Mouse (Mus musculus): Measurements from ENCODE around the gene Tpk1.

The Tpk1 gene

GRCm38 (mm10) chr6:43435987-43436541 is 230.0 kb downstream of the Tpk1 start:
- no peak for DNase-seq (ENCODE audit: low read depth)

- DNase-seq (ENCODE audit: low read depth): no peak
These were observed 231.7 kb downstream of the Tpk1 start for GRCm38 (mm10) chr6:43434365-43434764.

- DNase-seq (ENCODE audit: low read depth): peak; percentile 2
These were observed 241.1 kb downstream of the Tpk1 start for GRCm38 (mm10) chr6:43424978-43425377.

GRCm38 (mm10) chr6:43420358-43420979 is 245.6 kb downstream of the Tpk1 start:
- no peak for DNase-seq (ENCODE audit: low read depth)

GRCm38 (mm10) chr6:43408949-43409348 is 257.1 kb downstream of the Tpk1 start:
- DNase-seq (ENCODE audit: low read depth): no peak

GRCm38 (mm10) chr6:43403076-43403475 is 263.0 kb downstream of the Tpk1 start:
- DNase-seq (ENCODE audit: low read depth): no peak

GRCm38 (mm10) chr6:43402219-43402997 is 263.7 kb downstream of the Tpk1 start:
- DNase-seq (ENCODE audit: low read depth): no peak

GRCm38 (mm10) chr6:43396426-43396825 is 269.7 kb downstream of the Tpk1 start:
- DNase-seq (ENCODE audit: low read depth): no peak

- no peak for DNase-seq (ENCODE audit: low read depth)
These were observed 270.5 kb downstream of the Tpk1 start for GRCm38 (mm10) chr6:43395538-43395937.

- no peak for DNase-seq (ENCODE audit: low read depth)
These were observed 274.7 kb downstream of the Tpk1 start for GRCm38 (mm10) chr6:43391358-43391757.

GRCm38 (mm10) chr6:43387273-43387672 is 278.8 kb downstream of the Tpk1 start:
- no peak for DNase-seq (ENCODE audit: low read depth)

GRCm38 (mm10) chr6:43384841-43385240 is 281.2 kb downstream of the Tpk1 start:
- DNase-seq (ENCODE audit: low read depth): no peak

GRCm38 (mm10) chr6:43384304-43384703 is 281.8 kb downstream of the Tpk1 start:
- no peak for DNase-seq (ENCODE audit: low read depth)

GRCm38 (mm10) chr6:43382750-43383149 is 283.3 kb downstream of the Tpk1 start:
- DNase-seq (ENCODE audit: low read depth): no peak

- DNase-seq (ENCODE audit: low read depth): no peak
These were observed 283.8 kb downstream of the Tpk1 start for GRCm38 (mm10) chr6:43382284-43382683.

GRCm38 (mm10) chr6:43373206-43373605 is 292.9 kb downstream of the Tpk1 start:
- DNase-seq (ENCODE audit: low read depth): no peak

GRCm38 (mm10) chr6:43367434-43367945 is 298.6 kb downstream of the Tpk1 start:
- no peak for DNase-seq (ENCODE audit: low read depth)

GRCm38 (mm10) chr6:43366952-43367351 is 299.1 kb downstream of the Tpk1 start:
- no peak for DNase-seq (ENCODE audit: low read depth)

GRCm38 (mm10) chr6:43363917-43364316 is 302.2 kb downstream of the Tpk1 start:
- no peak for DNase-seq (ENCODE audit: low read depth)

GRCm38 (mm10) chr6:43363291-43363820 is 302.7 kb downstream of the Tpk1 start:
- DNase-seq (ENCODE audit: low read depth): no peak

- DNase-seq (ENCODE audit: low read depth): no peak
These were observed 304.8 kb downstream of the Tpk1 start for GRCm38 (mm10) chr6:43361248-43361647.

GRCm38 (mm10) chr6:43360214-43360613 is 305.9 kb downstream of the Tpk1 start:
- no peak for DNase-seq (ENCODE audit: low read depth)
